Mouse (Mus musculus): Measurements from ENCODE around the gene Ascl2.

DNA sequence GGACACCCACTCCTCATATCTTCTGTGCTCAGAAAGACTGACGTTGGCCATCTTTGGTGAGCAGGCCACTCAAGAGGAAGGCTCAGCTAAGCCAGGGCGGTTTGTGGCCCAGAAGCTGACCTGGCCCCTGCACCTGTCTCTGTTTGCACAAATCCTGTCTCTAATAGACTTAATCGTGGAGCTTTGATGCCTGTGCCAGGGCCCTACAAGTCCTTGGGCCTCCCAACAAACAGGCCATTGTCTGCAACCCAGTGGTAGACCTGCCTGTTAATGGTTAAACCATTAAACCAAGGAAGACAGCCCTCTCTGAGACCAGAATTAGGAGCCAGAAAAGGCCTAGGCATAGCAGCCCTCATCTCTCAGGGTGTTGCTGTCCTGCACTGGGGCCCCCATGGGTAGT, 36.6 kb downstream of the Ascl2 start:
- TF ChIP-seq CTCF (IDR thresholded peaks at IDR 0.05; ENCODE audit: insufficient read depth, low read length): no peak
- no peak for TF ChIP-seq POLR2A (IDR thresholded peaks at IDR 0.05; ENCODE audit: borderline replicate concordance, extremely low read depth, low read depth, low read length)

Measured in lung, adult 2 months (tissue).